Mouse (Mus musculus) G1E (cell line): Measurements from ENCODE around the gene Nek4.

Experiments used
- CTCF ChIP-seq: IDR thresholded peaks from 2 replicates; pipeline ENCODE4 v1.5.1; 2012; ENCODE audit warnings: low read depth, low read length, inconsistent platforms, mixed read lengths
- GATA1 ChIP-seq: IDR thresholded peaks from 2 replicates; pipeline ENCODE4 v1.6.1; 2012; ENCODE audit warnings: borderline replicate concordance, low read length, inconsistent platforms, mixed read lengths
- GATA2 ChIP-seq: IDR thresholded peaks from 2 replicates; pipeline ENCODE4 v1.6.1; 2012; ENCODE audit warnings: low read depth, low read length, inconsistent platforms, borderline replicate concordance
- POLR2AphosphoS5 ChIP-seq: IDR thresholded peaks from 2 replicates; pipeline ENCODE4 v1.6.1; 2012; ENCODE audit warnings: low read depth, low read length, inconsistent platforms; ENCODE audit not compliant: insufficient replicate concordance
- TAL1 ChIP-seq: conservative IDR thresholded peaks from 2 replicates; pipeline ENCODE4 v1.6.1; 2012; ENCODE audit warnings: low read depth, low read length, inconsistent platforms, mixed read lengths

DNA sequence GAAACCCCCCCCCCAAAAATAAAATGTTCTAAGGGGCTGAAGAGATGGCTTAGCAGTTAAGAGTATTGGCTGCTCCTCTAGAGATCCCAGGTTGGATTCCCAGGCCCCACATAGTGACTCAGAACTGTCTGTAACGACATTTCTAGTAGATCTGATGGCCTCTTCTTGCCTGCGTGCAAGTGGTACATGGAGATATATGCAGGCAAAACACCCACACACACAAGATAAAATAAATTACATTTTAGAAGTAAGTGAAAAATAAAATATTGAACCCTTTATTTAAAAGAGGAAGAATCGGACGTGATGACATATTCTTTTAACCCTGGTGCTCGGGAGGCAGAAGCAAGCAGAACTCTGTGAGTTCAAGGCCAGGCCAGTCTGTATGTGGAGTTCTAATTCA is 48.5 kb upstream of the Nek4 start:
- TF ChIP-seq CTCF: no peak
- no peak for TF ChIP-seq POLR2AphosphoS5
- TF ChIP-seq GATA1: no peak
- no peak for TF ChIP-seq TAL1
- TF ChIP-seq GATA2: no peak
